Mouse (Mus musculus) Patski (cell line): Measurements from ENCODE around the gene Atp1a3. TPM values are rescaled to one million over a fixed set of nuclear protein-coding genes. Genes with fewer than 3 reads are reported as not detected.

ENCODE experiments used
- ATAC-seq: fragments of 100-300 bp; one replicate; pipeline ENCODE4 v1.8.0; 2021
- CTCF ChIA-PET: fragments of 350-600 bp; sonication (Branson Sonifier 250); formaldehyde crosslinking; loops from one replicate; lab custom pipeline; 2022; ENCODE audit warnings: inconsistent platforms; lab: Charles Lee
- POLR2A ChIA-PET: fragments of 350-600 bp; sonication (Branson Sonifier 250); formaldehyde crosslinking; loops from one replicate; lab custom pipeline; 2022; ENCODE audit warnings: antibody characterized with exemption, inconsistent platforms; lab: Charles Lee
- DNase-seq: peaks from one replicate; pipeline ENCODE4 v3.0.0-alpha.2; 2011; ENCODE audit warnings: low read depth, low spot score
- H3K27me3 ChIP-seq: fragments of 371-371 bp; one replicate; pipeline ENCODE4 v1.5.1; 2021
- CTCF ChIP-seq: fragments of 100-300 bp; IDR thresholded peaks from one replicate; pipeline ENCODE4 v1.5.1; 2021
- in situ Hi-C: fragments of 300-500 bp; cut with MboI; formaldehyde crosslinking; loops from 3 replicates; pipeline ENCODE4 v1.11.1; 2018; ENCODE audit warnings: low pct_unique_long_range_greater_than_20kb, mixed read lengths
- polyA plus RNA-seq: library from polyadenylated mRNA; unstranded; gene quantifications from one replicate; pipeline ENCODE4 v1.2.3, GENCODE M21; 2021

Gene Atp1a3
- polyA plus RNA-seq, 1 experiment from 2014 or later: 0.05 TPM

DNA sequence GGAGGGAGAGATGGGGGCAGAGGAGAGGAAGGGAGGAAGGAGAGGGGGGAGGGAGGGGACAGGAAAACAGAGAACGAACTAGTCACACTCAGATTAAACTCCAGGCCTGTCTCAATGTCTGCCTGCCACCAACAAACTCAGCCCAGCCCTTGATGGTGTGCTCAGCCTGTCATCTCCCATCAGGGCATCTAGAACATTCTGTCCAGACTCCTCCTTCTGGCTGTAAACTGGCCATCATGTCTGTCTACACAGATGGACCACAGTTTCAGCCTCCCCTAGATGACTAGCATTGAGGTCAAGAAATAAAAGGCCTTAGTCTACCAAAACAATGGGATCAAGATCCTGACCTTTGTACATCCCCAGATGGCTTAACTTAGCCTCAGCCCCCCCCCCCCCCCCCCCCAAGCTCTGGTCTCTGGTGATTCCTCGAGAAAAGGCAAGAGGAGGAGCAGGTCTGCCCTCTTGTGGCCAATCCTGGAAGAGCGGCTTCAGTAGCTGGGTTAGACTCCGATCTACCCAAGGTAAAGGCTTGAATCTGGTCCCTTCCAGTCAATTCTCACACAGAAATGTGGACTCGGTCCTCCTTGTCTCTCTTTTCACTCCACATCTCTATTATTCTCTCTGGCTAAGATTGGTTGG lies 40.7 kb downstream of the Atp1a3 start:
- peaks cover 6% of the 10 kb centered on the region for H3K27me3 ChIP-seq
- no peak for ATAC-seq
- DNase-seq: no peak
- POLR2A ChIA-PET: no interaction called here
- in situ Hi-C loops: loop anchor here (10.0 kb wide), 1 partner anchor 150 kb away; no protein-coding TSS in a partner anchor
- CTCF ChIA-PET: interaction anchor here (1.1 to 3.2 kb wide), 7 partner anchors 9 to 144 kb away, joined by 3 to 11 read pairs (median 4); no protein-coding TSS in a partner anchor
- TF ChIP-seq CTCF: peak; percentile 70

DNA sequence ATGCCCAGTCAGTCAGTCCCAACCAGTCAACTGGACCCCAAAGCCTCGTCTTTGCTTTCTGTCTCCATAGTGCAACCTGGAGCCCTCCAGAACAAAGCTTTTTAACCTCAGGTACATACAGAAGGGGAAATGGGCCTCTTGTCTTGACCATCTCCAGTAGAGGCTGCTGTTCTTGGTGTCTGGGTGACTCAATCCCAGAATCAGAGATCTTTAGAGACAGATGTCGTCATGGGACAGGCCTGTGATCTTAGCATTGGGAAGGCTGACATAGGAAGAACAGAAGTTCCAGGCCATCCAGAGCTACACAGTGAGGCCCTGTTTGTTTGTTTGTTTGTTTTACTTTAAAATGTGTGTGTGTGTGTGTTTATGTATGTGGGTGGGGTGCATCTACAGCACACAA lies 41.5 kb downstream of the Atp1a3 start:
- ATAC-seq (no peak), DNase-seq (no peak)
- no peak for TF ChIP-seq CTCF
- in situ Hi-C loops: loop anchor here (10.0 kb wide), 1 partner anchor 149 kb away; no protein-coding TSS in a partner anchor
- ChIA-PET POLR2A (no interaction called here), CTCF (interaction anchor here (3.2 kb wide), 1 partner anchor 74 kb away, joined by 9 read pairs; no protein-coding TSS in a partner anchor)
- peaks cover 6% of the 10 kb centered on the region for H3K27me3 ChIP-seq

DNA sequence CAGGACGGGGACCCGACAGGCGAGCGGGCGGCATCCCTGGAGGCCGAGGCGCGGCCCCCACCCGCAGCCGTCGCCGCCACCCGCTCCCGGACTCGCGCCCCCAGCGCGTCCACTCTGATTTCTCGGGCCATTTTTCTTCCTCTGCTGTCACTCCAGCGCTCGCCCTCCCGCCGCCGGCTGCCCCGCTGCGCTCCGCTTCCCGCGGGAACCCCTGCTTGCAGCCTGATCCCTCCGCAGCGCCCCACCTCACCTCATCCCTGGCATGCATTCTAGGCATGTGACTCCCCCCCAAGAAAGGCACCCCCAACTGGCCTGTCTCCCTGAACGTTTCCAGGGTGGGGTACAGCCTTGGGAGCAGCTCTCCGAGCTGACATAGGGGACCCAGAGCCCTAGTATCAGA lies 50.5 kb downstream of the Atp1a3 start:
- TF ChIP-seq CTCF: no peak
- DNase-seq (no peak), ATAC-seq (no peak)
- ChIA-PET CTCF (interaction anchor here (0.8 kb wide), 1 partner anchor 153 kb away, joined by 3 read pairs; no protein-coding TSS in a partner anchor), POLR2A (no interaction called here)
- in situ Hi-C loops: no loop called here
- H3K27me3 ChIP-seq: peaks cover 30% of the 10 kb centered on the region

DNA sequence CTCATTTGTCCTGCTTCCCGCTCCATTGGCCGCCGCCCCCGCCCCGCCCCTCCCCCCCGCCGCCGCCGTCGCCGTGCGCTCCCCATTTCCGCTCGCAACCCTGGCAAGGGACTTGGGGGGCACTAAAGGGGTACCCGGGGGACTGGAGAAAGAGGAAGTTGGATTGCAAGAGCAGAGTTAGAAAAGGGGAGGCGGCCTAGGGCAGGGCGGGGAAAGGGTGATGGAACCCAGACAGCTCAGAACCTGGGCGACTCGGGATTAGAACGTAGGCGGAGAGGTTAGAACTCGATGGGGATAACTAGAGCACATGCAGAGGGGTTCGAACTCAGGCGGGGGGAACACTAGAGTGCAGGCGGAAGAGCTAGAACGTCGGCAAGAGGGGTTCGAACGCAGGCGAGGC lies 51.3 kb downstream of the Atp1a3 start:
- ChIA-PET POLR2A (interaction anchor here (0.6 kb wide), 1 partner anchor 63 kb away, joined by 3 read pairs; no protein-coding TSS in a partner anchor), CTCF (interaction anchor here (0.8 kb wide), 1 partner anchor 154 kb away, joined by 3 read pairs; no protein-coding TSS in a partner anchor)
- in situ Hi-C loops: no loop called here
- peaks cover 37% of the 10 kb centered on the region for H3K27me3 ChIP-seq
- TF ChIP-seq CTCF: no peak
- ATAC-seq: no peak
- no peak for DNase-seq

DNA sequence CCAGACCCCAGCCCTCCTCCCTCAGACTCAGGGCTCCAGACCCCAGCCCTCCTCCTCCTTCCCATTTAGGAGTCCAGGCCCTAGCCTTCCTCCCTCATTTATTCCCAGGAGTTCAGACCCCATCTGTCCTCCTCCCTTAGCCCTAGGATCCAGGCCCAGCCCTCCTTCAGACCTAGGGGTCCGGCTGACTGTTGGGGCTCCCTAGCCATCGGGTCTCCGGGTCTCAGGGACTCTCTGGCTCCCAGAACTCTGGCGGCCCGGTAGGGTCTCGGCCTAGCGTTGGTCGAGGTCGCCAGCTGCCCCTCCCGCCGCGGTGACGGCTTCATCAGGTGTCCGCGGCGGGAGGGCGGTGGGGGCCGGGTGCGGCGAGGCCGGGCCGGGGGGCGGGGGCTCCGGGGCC lies 51.8 kb downstream of the Atp1a3 start:
- in situ Hi-C loops: no loop called here
- no peak for DNase-seq
- POLR2A ChIA-PET: interaction anchor here (0.6 kb wide), 1 partner anchor 63 kb away, joined by 3 read pairs; no protein-coding TSS in a partner anchor
- H3K27me3 ChIP-seq: peaks cover 42% of the 10 kb centered on the region
- CTCF ChIA-PET: no interaction called here
- ATAC-seq: no peak
- no peak for TF ChIP-seq CTCF

DNA sequence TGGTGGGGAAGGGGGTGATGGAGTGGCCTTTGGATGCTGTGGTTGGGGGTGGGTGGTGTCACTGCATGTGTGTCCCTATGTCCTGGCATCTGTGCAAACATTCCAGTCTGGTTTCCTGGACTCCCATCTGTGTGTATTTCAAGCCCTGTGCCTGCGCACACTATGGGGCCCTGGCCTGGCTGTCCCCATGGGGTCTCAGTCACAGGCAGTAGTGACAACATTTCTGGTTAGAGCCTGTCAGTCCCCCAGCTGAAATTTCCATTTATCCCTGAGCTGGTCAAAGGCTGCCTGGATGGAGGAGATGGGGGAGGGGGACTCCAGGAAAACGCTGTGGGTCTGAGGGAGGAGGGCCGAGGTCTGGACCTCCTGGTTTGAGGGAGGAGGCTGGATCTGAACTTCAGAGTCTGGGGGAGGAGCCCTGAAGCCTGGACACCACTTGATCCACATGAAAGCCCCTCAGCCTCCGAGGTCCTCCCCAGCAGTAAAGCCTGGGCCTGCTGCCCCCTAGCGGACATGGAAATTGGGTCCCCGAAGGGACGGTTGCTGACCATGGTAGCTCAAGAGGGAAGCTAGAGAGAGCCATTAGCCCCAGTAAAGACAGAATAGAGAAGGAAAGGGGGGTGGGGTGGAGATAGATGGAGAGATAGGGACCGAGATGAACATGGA lies 55.7 kb downstream of the Atp1a3 start:
- POLR2A ChIA-PET: interaction anchor here (0.6 to 0.9 kb wide), 2 partner anchors 19 to 131 kb away, joined by 4 to 5 read pairs; no protein-coding TSS in a partner anchor
- in situ Hi-C loops: no loop called here
- TF ChIP-seq CTCF: peak; percentile 93
- peaks cover 69% of the 10 kb centered on the region for H3K27me3 ChIP-seq
- ATAC-seq (peak; percentile 54), DNase-seq (no peak)
- CTCF ChIA-PET: interaction anchor here (0.6 to 2.0 kb wide), 8 partner anchors 10 to 144 kb away, joined by 3 to 11 read pairs (median 4); no protein-coding TSS in a partner anchor

DNA sequence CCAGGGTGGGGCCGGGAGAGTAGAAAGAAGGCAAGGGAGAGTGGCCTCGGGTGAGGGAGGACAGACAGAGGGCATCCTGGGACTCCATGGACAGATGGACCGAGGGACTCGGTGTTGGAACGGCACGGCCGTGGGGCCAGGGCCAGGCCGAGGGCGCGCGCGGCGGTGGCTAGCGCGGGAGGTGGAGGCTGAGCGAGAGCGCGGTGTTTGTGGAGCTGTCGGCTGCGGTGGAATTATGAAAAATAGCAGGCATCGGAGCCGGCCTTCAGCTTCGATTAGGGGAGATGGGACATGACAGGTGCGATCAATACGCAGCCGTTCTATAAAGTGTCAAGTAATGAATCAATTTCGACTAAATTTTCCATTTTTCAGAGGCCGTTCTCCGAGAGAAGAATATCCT lies 57.0 kb downstream of the Atp1a3 start:
- ATAC-seq: no peak
- DNase-seq: no peak
- no peak for TF ChIP-seq CTCF
- H3K27me3 ChIP-seq: peaks cover 81% of the 10 kb centered on the region
- POLR2A ChIA-PET: no interaction called here
- CTCF ChIA-PET: interaction anchor here (1.1 kb wide), 1 partner anchor 8 kb away, joined by 4 read pairs; no protein-coding TSS in a partner anchor
- in situ Hi-C loops: no loop called here

DNA sequence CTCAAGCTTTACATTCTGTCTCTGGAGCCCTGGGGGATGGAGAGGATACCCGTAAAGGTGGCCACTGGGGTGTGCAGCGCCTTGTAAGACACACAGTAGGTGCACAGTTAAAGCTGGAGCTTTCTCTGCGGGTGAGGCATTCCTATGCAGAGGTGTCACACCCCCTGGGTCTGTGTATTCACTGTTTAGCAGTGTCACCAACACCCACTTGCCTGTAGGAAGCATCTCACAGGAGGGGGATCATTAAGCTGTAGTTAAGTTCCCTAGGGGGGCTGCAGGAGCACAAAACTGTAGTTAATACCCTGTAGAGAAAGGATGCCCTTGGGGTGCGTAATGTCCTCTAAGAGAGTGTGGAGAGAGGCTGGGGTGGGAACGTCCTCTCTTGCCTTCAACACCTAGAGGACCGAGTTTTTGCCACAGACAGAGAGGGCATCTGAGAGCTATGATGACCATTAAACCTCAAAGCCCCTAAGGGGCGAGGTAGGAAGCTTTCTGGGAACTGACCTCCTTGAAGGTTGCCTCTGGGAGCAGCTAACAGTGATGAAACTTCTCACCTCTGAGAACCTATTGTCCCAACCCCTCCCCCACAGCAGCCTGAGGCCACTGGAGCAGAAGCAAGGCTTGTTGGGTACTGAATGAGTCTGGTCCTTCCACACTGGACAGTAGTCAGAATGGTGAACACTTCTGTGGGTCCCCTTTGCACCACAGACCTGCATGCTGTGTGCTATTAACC lies 58.3 kb downstream of the Atp1a3 start:
- DNase-seq: no peak
- H3K27me3 ChIP-seq: peaks cover 82% of the 10 kb centered on the region
- ChIA-PET CTCF (interaction anchor here (0.6 to 0.7 kb wide), 2 partner anchors 10 to 130 kb away, joined by 3 to 4 read pairs; no protein-coding TSS in a partner anchor), POLR2A (interaction anchor here (0.6 kb wide), 1 partner anchor 384 kb away, joined by 4 read pairs; no protein-coding TSS in a partner anchor)
- no peak for ATAC-seq
- TF ChIP-seq CTCF: no peak
- in situ Hi-C loops: no loop called here

DNA sequence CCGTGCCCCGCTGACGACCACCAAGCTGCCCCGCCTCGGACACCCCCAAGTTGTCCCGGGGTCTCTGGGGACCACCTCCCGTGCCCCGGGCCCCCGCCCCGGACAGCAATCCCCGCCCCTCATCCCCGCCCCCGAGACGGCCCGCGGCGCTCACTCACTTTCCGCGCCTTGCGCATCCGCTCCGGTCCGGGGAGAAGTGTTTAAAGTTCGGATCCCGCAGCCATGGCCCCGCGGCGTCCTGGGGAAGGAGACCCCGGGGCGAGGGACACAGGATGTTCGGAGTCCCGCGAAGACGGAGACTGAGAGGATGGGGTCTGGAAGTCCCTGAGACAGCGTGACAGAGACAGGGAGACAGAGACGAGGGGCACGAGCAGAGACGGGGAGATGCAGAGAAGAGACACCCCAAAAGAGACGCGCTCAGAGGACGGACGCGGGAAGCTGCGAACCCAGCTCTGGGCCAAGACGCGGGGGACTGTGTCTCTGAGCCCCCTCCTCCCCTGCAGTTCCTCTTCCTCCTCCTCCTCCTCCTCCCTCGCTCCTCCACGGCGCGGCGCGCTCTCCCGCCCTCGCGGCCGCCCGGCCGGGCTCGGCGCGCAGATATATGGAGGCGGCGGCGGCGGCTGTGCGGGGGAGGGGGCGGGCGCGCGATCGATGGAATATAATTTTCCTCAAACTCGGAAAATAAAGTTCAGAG lies 61.4 kb downstream of the Atp1a3 start, which contains the start of gene Gm4881:
Gene Gm4881, minus strand, starts transcription at position 238 of the 694 bp plus-strand sequence.
- CTCF ChIA-PET: no interaction called here
- DNase-seq: no peak

More for the DNA sequence above, 61.4 kb downstream of the Atp1a3 start, which contains the start of gene Gm4881:
- H3K27me3 ChIP-seq: peaks cover 64% of the 10 kb centered on the region
- in situ Hi-C loops: no loop called here
- TF ChIP-seq CTCF: no peak
- POLR2A ChIA-PET: interaction anchor here (0.7 kb wide), 1 partner anchor 127 kb away, joined by 3 read pairs; no protein-coding TSS in a partner anchor
- ATAC-seq: no peak
